Mouse (Mus musculus): Measurements from ENCODE around the gene Atf5.

Atf5 gene

GRCm38 (mm10) chr7:44770046-44770578, 46.3 kb downstream of the Atf5 start:
- no peak for DNase-seq (ENCODE audit: low read depth, low spot score)

GRCm38 (mm10) chr7:44768129-44768528, 48.3 kb downstream of the Atf5 start:
- no peak for DNase-seq (ENCODE audit: low read depth, low spot score)

All from telencephalon, adult 2 months (tissue).